Mouse (Mus musculus) CH12.LX (cell line): ENCODE data around the gene Gm10985. TPM values are rescaled to one million over a fixed set of nuclear protein-coding genes. Genes with fewer than 3 reads are reported as not detected.

Experiments
- DNase-seq: peaks from one replicate; pipeline ENCODE4 v3.0.0-alpha.2; 2013; ENCODE audit errors: extremely low read depth
- H3K27ac ChIP-seq: 2 replicates; pipeline ENCODE4 v1.5.1; 2012; ENCODE audit warnings: low read depth, mild to moderate bottlenecking, control low read depth, moderate library complexity; ENCODE audit not compliant: insufficient read depth
- H3K27me3 ChIP-seq: replicated peaks from 2 replicates; pipeline ENCODE3; 2012; ENCODE audit warnings: inconsistent platforms
- H3K36me3 ChIP-seq, 2 experiments: replicated peaks in 1 of 2; 2 replicates each; pipeline versions ENCODE3 to v1.6.1; 2012; ENCODE audit warnings: inconsistent platforms in 1 of 2, low read length in 1 of 2, mild to moderate bottlenecking in 1 of 2, mixed read lengths in 1 of 2, moderate library complexity in 1 of 2; ENCODE audit not compliant: control insufficient read depth in 1 of 2, insufficient read depth in 1 of 2
- H3K4me1 ChIP-seq, 2 experiments: 2 replicates each; pipeline ENCODE4 v1.6.1; 2012; ENCODE audit warnings: inconsistent platforms in 1 of 2, moderate library complexity in 1 of 2; ENCODE audit not compliant: insufficient read depth in 2 of 2, control insufficient read depth in 1 of 2
- H3K4me2 ChIP-seq: 2 replicates; pipeline ENCODE4 v1.6.1; 2012; ENCODE audit warnings: low read depth, mild to moderate bottlenecking, control low read depth; ENCODE audit not compliant: poor library complexity, insufficient read depth, severe bottlenecking
- H3K4me3 ChIP-seq, 3 experiments: fragments of 150-350 bp in 1 of 3; sonication (generic) in 1 of 3; replicated peaks in 1 of 3; 2 replicates each; pipeline versions ENCODE3 to v1.5.1; 2011 to 2012; ENCODE audit warnings: low read depth in 2 of 3, low read length in 2 of 3, mild to moderate bottlenecking in 2 of 3, moderate library complexity in 2 of 3, control low read depth in 1 of 3, improper control_type of control experiment in 1 of 3, inconsistent platforms in 1 of 3, mixed read lengths in 1 of 3; ENCODE audit not compliant: poor library complexity in 1 of 3
- H3K79me2 ChIP-seq: replicated peaks from 2 replicates; pipeline ENCODE4 v1.6.1; 2012; ENCODE audit warnings: mild to moderate bottlenecking, moderate library complexity; ENCODE audit not compliant: control insufficient read depth, poor library complexity, insufficient read depth, severe bottlenecking; ENCODE audit errors: extremely low read depth
- H3K9ac ChIP-seq: 2 replicates; pipeline ENCODE4 v1.6.1; 2012; ENCODE audit warnings: low read depth, mild to moderate bottlenecking, control low read depth, moderate library complexity; ENCODE audit not compliant: insufficient read depth
- H3K9me3 ChIP-seq: replicated peaks from 2 replicates; pipeline ENCODE3; 2012; ENCODE audit warnings: low read length, inconsistent platforms, mixed read lengths
- BHLHE40 ChIP-seq: IDR thresholded peaks from 2 replicates; pipeline ENCODE4 v1.6.1; 2011; ENCODE audit warnings: mild to moderate bottlenecking, low read depth, low read length, improper control_type of control experiment
- CHD1 ChIP-seq: IDR thresholded peaks from 2 replicates; pipeline ENCODE4 v1.6.1; 2012; ENCODE audit warnings: low read depth, low read length, improper control_type of control experiment, inconsistent platforms
- CHD2 ChIP-seq: IDR thresholded peaks from 2 replicates; pipeline ENCODE4 v1.6.1; 2011; ENCODE audit warnings: low read length, improper control_type of control experiment
- CTCF ChIP-seq, 2 experiments: IDR thresholded peaks in 1 of 2; conservative IDR thresholded peaks in 1 of 2; 2 replicates each; pipeline ENCODE4 v1.5.1; 2011 to 2012; ENCODE audit warnings: low read depth in 2 of 2, low read length in 2 of 2, improper control_type of control experiment in 1 of 2, inconsistent platforms in 1 of 2, mild to moderate bottlenecking in 1 of 2, moderate library complexity in 1 of 2
- E2F4 ChIP-seq: IDR thresholded peaks from 2 replicates; pipeline ENCODE4 v1.6.1; 2011; ENCODE audit warnings: low read depth, low read length, improper control_type of control experiment; ENCODE audit not compliant: insufficient replicate concordance
- ELF1 ChIP-seq: IDR thresholded peaks from 2 replicates; pipeline ENCODE4 v1.6.1; 2014; ENCODE audit warnings: low read depth, mild to moderate bottlenecking, inconsistent platforms, low read length, improper control_type of control experiment
- EP300 ChIP-seq: IDR thresholded peaks from 2 replicates; pipeline ENCODE4 v1.6.1; 2011; ENCODE audit warnings: low read length, improper control_type of control experiment
- ETS1 ChIP-seq: conservative IDR thresholded peaks from 2 replicates; pipeline ENCODE4 v1.6.1; 2012; ENCODE audit warnings: low read depth, mild to moderate bottlenecking, inconsistent platforms, low read length, improper control_type of control experiment, moderate library complexity
- GABPA ChIP-seq: IDR thresholded peaks from 2 replicates; pipeline ENCODE4 v1.6.1; 2012; ENCODE audit warnings: low read depth, low read length, improper control_type of control experiment, inconsistent platforms; ENCODE audit not compliant: insufficient replicate concordance
- HCFC1 ChIP-seq: IDR thresholded peaks from 2 replicates; pipeline ENCODE4 v1.6.1; 2012; ENCODE audit warnings: low read depth, mild to moderate bottlenecking, inconsistent platforms, low read length, improper control_type of control experiment
- IRF4 ChIP-seq: IDR thresholded peaks from 2 replicates; pipeline ENCODE4 v1.6.1; 2014; ENCODE audit warnings: low read depth, mild to moderate bottlenecking, inconsistent platforms, low read length, improper control_type of control experiment
- JUN ChIP-seq: IDR thresholded peaks from 2 replicates; pipeline ENCODE4 v1.6.1; 2011; ENCODE audit warnings: low read depth, mild to moderate bottlenecking, low read length, improper control_type of control experiment, moderate library complexity; ENCODE audit not compliant: insufficient read depth
- JUND ChIP-seq: conservative IDR thresholded peaks from 2 replicates; pipeline ENCODE4 v1.6.1; 2011; ENCODE audit warnings: low read depth, low read length, improper control_type of control experiment
- KAT2A ChIP-seq: IDR thresholded peaks from 2 replicates; pipeline ENCODE4 v1.6.1; 2012; ENCODE audit warnings: low read length, improper control_type of control experiment, inconsistent platforms; ENCODE audit not compliant: insufficient replicate concordance
- MAFK ChIP-seq: IDR thresholded peaks from 2 replicates; pipeline ENCODE4 v1.6.1; 2011; ENCODE audit warnings: low read length, improper control_type of control experiment; ENCODE audit not compliant: insufficient replicate concordance
- MAX ChIP-seq: IDR thresholded peaks from 2 replicates; pipeline ENCODE4 v1.6.1; 2011; ENCODE audit warnings: low read length, improper control_type of control experiment
- MAZ ChIP-seq: IDR thresholded peaks from 2 replicates; pipeline ENCODE4 v1.6.1; 2012; ENCODE audit warnings: low read depth, mild to moderate bottlenecking, inconsistent platforms, low read length, improper control_type of control experiment, moderate library complexity
- MEF2A ChIP-seq: IDR thresholded peaks from 2 replicates; pipeline ENCODE4 v1.6.1; 2014; ENCODE audit warnings: low read depth, mild to moderate bottlenecking, inconsistent platforms, low read length, improper control_type of control experiment, borderline replicate concordance
- MXI1 ChIP-seq: IDR thresholded peaks from 2 replicates; pipeline ENCODE4 v1.6.1; 2011; ENCODE audit warnings: mild to moderate bottlenecking, low read depth, low read length, improper control_type of control experiment
- MYC ChIP-seq: IDR thresholded peaks from 2 replicates; pipeline ENCODE4 v1.6.1; 2011; ENCODE audit warnings: low read depth, mild to moderate bottlenecking, improper control_type of control experiment, low read length
- NELFE ChIP-seq: IDR thresholded peaks from 2 replicates; pipeline ENCODE4 v1.6.1; 2011; ENCODE audit warnings: low read depth, low read length, improper control_type of control experiment
- NRF1 ChIP-seq: IDR thresholded peaks from 2 replicates; pipeline ENCODE4 v1.6.1; 2014; ENCODE audit warnings: low read depth, mild to moderate bottlenecking, inconsistent platforms, low read length, improper control_type of control experiment, moderate library complexity
- PAX5 ChIP-seq: IDR thresholded peaks from 2 replicates; pipeline ENCODE4 v1.6.1; 2012; ENCODE audit warnings: low read length, inconsistent platforms, mixed read lengths
- POLR2A ChIP-seq: IDR thresholded peaks from 2 replicates; pipeline ENCODE4 v1.6.1; 2011; ENCODE audit warnings: low read depth, mild to moderate bottlenecking, improper control_type of control experiment, low read length
- POLR2AphosphoS2 ChIP-seq: IDR thresholded peaks from 2 replicates; pipeline ENCODE4 v1.6.1; 2011; ENCODE audit warnings: low read depth, low read length, improper control_type of control experiment
- RAD21 ChIP-seq: IDR thresholded peaks from 2 replicates; pipeline ENCODE4 v1.6.1; 2011; ENCODE audit warnings: low read depth, mild to moderate bottlenecking, low read length, improper control_type of control experiment, moderate library complexity
- RCOR1 ChIP-seq: conservative IDR thresholded peaks from 2 replicates; pipeline ENCODE4 v1.6.1; 2012; ENCODE audit warnings: low read depth, mild to moderate bottlenecking, inconsistent platforms, low read length, improper control_type of control experiment
- SIN3A ChIP-seq: IDR thresholded peaks from 2 replicates; pipeline ENCODE4 v1.6.1; 2012; ENCODE audit warnings: low read length, improper control_type of control experiment, inconsistent platforms
- SMC3 ChIP-seq: IDR thresholded peaks from 2 replicates; pipeline ENCODE4 v1.6.1; 2011; ENCODE audit warnings: low read depth, low read length, improper control_type of control experiment
- TBP ChIP-seq: conservative IDR thresholded peaks from 2 replicates; pipeline ENCODE4 v1.6.1; 2011; ENCODE audit warnings: low read depth, low read length, improper control_type of control experiment
- TCF12 ChIP-seq: IDR thresholded peaks from 2 replicates; pipeline ENCODE4 v1.6.1; 2014; ENCODE audit warnings: low read depth, mild to moderate bottlenecking, inconsistent platforms, low read length, improper control_type of control experiment
- UBTF ChIP-seq: IDR thresholded peaks from 2 replicates; pipeline ENCODE4 v1.6.1; 2012; ENCODE audit warnings: low read depth, mild to moderate bottlenecking, inconsistent platforms, low read length, improper control_type of control experiment, moderate library complexity
- USF1 ChIP-seq: IDR thresholded peaks from 2 replicates; pipeline ENCODE4 v1.6.1; 2014; ENCODE audit warnings: low read depth, mild to moderate bottlenecking, inconsistent platforms, low read length, improper control_type of control experiment
- USF2 ChIP-seq: conservative IDR thresholded peaks from 2 replicates; pipeline ENCODE4 v1.6.1; 2011; ENCODE audit warnings: low read depth, low read length, improper control_type of control experiment
- ZC3H11A ChIP-seq: IDR thresholded peaks from 2 replicates; pipeline ENCODE4 v1.6.1; 2012; ENCODE audit warnings: low read depth, mild to moderate bottlenecking, inconsistent platforms, low read length, improper control_type of control experiment
- ZKSCAN1 ChIP-seq: IDR thresholded peaks from 2 replicates; pipeline ENCODE4 v1.6.1; 2012; ENCODE audit warnings: low read depth, inconsistent platforms, low read length, improper control_type of control experiment, borderline replicate concordance
- ZMIZ1 ChIP-seq: IDR thresholded peaks from 2 replicates; pipeline ENCODE4 v1.6.1; 2012; ENCODE audit warnings: low read depth, mild to moderate bottlenecking, inconsistent platforms, low read length, improper control_type of control experiment
- ZNF384 ChIP-seq: IDR thresholded peaks from 2 replicates; pipeline ENCODE4 v1.6.1; 2012; ENCODE audit warnings: low read depth, low read length, improper control_type of control experiment, inconsistent platforms
- dilution Hi-C: fragments of 300-500 bp; cut with MboI; formaldehyde crosslinking; loops from 2 replicates; pipeline ENCODE4 v1.14.3; 2020; ENCODE audit warnings: low sequenced_read_pairs; ENCODE audit not compliant: extremely low pct_unique_long_range_greater_than_20kb, extremely low pct_ligation_motif_present
- in situ Hi-C: fragments of 300-500 bp; cut with MboI; formaldehyde crosslinking; loops from 3 replicates; pipeline ENCODE4 v1.14.3; 2019; ENCODE audit warnings: low sequenced_read_pairs, low pct_ligation_motif_present, low pct_unique_long_range_greater_than_20kb, mixed read lengths
- polyA plus RNA-seq: library from polyadenylated mRNA; unstranded; fragments of >175 nt; gene quantifications from 2 replicates; pipeline ENCODE4 v1.2.1, GENCODE M21; 2012; ENCODE audit warnings: low read depth; ENCODE audit not compliant: insufficient read length
- total RNA-seq, 2 experiments: library from RNA; depleted of rRNA; stranded (reverse); fragments of 300-350 nt in 1 of 2; fragments of >200 nt in 1 of 2; gene quantifications; 2 replicates each; pipeline ENCODE4 v1.2.3; 2012 to 2014

Gm10985 gene
- total and polyA plus RNA-seq, 3 experiments, result not detected

DNA sequence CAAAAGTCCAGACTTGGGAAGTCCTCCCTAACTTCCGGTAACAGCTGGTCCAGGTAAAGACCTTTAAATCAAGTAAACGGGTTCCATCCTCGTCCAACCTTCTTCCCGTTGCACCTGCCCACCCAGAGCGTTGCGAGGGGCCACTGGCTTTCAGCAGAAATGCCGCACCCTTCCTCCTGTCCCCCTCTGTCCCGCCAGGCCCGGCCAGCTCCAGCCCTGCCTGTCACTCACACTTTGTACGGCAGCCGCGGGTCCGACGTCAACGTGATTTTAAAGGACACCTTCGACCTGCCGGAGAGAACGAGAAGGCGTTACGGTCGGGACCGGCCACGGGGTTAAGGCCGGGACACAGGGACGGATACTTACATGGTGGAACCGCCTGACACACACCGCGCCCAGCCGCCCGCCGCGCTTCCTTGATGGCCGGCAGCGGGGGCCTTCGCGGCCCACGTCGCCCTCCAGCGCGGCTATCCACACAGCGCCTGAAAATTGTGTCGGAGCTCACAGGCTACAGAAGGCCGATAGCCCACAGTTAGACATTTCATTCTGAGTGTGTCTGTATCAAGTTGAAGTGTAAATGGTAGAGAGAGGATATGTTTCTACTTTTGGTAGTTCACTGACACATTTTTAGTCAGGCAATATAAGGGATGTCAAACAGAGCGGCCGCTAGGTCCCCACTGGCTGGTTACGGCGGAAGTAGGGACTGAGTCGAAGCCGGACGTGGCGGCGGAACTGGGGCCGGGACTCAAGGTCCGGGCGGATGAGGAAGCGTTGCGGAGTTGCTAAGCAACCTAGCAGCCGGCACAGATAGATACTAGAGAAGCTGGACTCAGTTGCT lies 18.7 kb downstream of the Gm10985 start, which contains the start of gene Ufm1:
Ufm1 (minus strand) TSS at position 448 of the 838 bp plus-strand sequence.
- dilution Hi-C loops, result no loop called here

DNA sequence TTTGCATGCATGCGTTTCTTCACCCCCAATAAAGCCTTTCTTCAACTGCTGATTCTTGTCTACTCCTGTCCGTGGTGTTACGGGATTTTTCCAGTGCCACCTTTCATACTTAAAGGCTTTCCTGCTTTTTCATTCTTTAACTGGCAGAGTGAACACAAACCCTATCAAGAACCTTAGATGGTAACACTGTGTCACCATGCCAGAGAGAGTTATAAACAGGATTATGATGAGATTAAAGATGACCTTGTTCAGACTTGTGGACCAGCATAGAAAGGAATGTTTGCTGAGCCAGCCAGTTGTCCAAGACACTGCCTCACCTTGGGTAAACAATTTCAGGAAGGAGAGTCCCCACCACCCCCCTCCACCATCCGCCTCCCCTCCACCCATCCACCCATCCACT lies 23.3 kb downstream of the Gm10985 start:
- no peaks in the 10 kb centered on the region for H3K9me3 ChIP-seq
- H3K79me2 ChIP-seq, result no peaks in the 10 kb centered on the region
- peaks cover 2 to 4% of the 10 kb centered on the region in 2 experiments; a peak in 2 of 4 replicates for H3K4me1 ChIP-seq
- no peaks in the 10 kb centered on the region for H3K27me3 ChIP-seq
- no peaks in the 10 kb centered on the region for H3K36me3 ChIP-seq
- H3K4me3 ChIP-seq, result no peak overlapping the region
- no peak overlapping the region for H3K9ac ChIP-seq
- dilution Hi-C loops (no loop called here), in situ Hi-C loops (no loop called here)
- H3K4me2 ChIP-seq, result no peak overlapping the region
- TF ChIP-seq IRF4, result no peak
- TF ChIP-seq TCF12, result no peak
- TF ChIP-seq MAZ, result no peak
- TF ChIP-seq CHD2, result no peak
- TF ChIP-seq UBTF, result no peak
- no peak for TF ChIP-seq SIN3A
- TF ChIP-seq TBP, result no peak
- TF ChIP-seq JUND, result no peak
- TF ChIP-seq EP300, result no peak
- no peak for TF ChIP-seq NELFE
- TF ChIP-seq SMC3, result no peak
- no peak for TF ChIP-seq ZKSCAN1
- no peak for TF ChIP-seq ZMIZ1
- no peak for TF ChIP-seq CHD1
- no peak for TF ChIP-seq USF2
- TF ChIP-seq, all 38 proteins: peak for 0
- no peak overlapping the region for H3K27ac ChIP-seq
- DNase-seq, result no peak

More for the DNA sequence above, 18.7 kb downstream of the Gm10985 start, which contains the start of gene Ufm1:
- H3K9me3 ChIP-seq, result no peaks in the 10 kb centered on the region
- peaks cover 2 to 12% of the 10 kb centered on the region in 2 experiments; a peak in 1 of 4 replicates for H3K4me1 ChIP-seq
- peak within 1 kb of the TSS; percentile 80 for H3K9ac ChIP-seq
- peak within 1 kb of the TSS; percentile 76 to 99 (median 93) for H3K4me3 ChIP-seq
- H3K27ac ChIP-seq, result peak within 1 kb of the TSS; percentile 13; the same call in 1 of the 2 replicates
- in situ Hi-C loops, result no loop called here
- H3K27me3 ChIP-seq, result no peaks in the 10 kb centered on the region
- TF ChIP-seq CHD2 (no peak), MXI1 (peak; percentile 75), MEF2A (no peak), NELFE (peak; percentile 50; the same call in 1 of the 2 replicates), MAFK (no peak), NRF1 (peak; percentile 38; the same call in 1 of the 2 replicates), KAT2A (0 out of 2 replicates have a peak, but pooled peaks have one; percentile 78), IRF4 (no peak; the same call in 1 of the 2 replicates), BHLHE40 (no peak), GABPA (no peak; the same call in 1 of the 2 replicates), SMC3 (no peak), ZMIZ1 (no peak), POLR2A (peak; percentile 56; the same call in 1 of the 2 replicates), TCF12 (peak; percentile 58; the same call in 1 of the 2 replicates), EP300 (no peak), CTCF (conservative IDR thresholded peaks at IDR 0.05 in 1 of 2, IDR thresholded peaks at IDR 0.05 in 1 of 2; ENCODE audit: low read depth in 2 of 2, low read length in 2 of 2) (no peak; a peak in 1 of 4 replicates), ZC3H11A (no peak), RAD21 (no peak), JUN (no peak), RCOR1 (no peak), USF2 (no peak), USF1 (no peak), POLR2AphosphoS2 (no peak), UBTF (no peak), PAX5 (no peak), ZKSCAN1 (no peak), E2F4 (no peak), MAZ (no peak), CHD1 (no peak), SIN3A (peak; percentile 82; the same call in 1 of the 2 replicates), MAX (peak; percentile 100), TBP (peak; percentile 30; the same call in 1 of the 2 replicates), JUND (no peak), ELF1 (peak; percentile 93), MYC (0 out of 2 replicates have a peak, but pooled peaks have one; percentile 49), ETS1 (no peak), HCFC1 (peak; percentile 90), ZNF384 (no peak)
- TF ChIP-seq, all 38 proteins: peak for 12
- peak within 1 kb of the TSS; percentile 90 for H3K4me2 ChIP-seq
- H3K79me2 ChIP-seq, result peaks cover 15% of the 10 kb centered on the region
- H3K36me3 ChIP-seq, result peaks cover 24 to 34% of the 10 kb centered on the region in 2 experiments
- peak; percentile 96 for DNase-seq
